Mouse (Mus musculus) cerebellum, adult 2 months (tissue): Measurements from ENCODE around the gene Fbxl13.

ENCODE experiments used
- CTCF ChIP-seq: fragments of 200-500 bp; IDR thresholded peaks from 2 replicates; pipeline ENCODE4 v1.5.1; 2011; ENCODE audit warnings: low read depth, mild to moderate bottlenecking, control low read depth, low read length, moderate library complexity, borderline replicate concordance; ENCODE audit not compliant: insufficient read depth
- POLR2A ChIP-seq: fragments of 200-500 bp; IDR thresholded peaks from 2 replicates; pipeline ENCODE4 v1.6.1; 2011; ENCODE audit warnings: low read length, control low read depth, borderline replicate concordance; ENCODE audit not compliant: insufficient read depth

DNA sequence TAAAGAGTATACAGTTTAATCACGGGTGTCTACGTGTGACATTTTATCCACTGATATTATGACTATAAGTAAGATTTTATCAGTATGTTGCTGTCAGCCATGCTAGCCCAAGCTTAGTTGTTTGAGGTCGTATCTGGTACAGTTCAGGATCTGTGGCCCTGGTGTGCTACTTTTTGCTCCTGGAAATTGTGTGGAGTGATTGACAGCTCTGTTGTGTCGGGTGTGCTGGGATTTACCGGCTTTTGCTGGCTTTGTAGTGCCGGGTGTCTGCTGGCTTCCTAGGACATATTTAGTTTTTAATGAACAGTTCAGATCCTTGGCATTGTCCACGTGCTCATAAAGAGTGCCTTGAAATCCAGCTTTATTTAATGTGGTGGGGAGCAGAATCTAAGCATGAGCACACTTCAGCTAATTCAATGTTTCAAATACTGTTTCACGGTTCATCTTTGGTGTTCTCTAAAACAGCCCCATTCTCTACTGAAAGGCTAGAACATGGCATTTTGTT, 208.9 kb downstream of the Fbxl13 start:
- no peak for TF ChIP-seq CTCF
- TF ChIP-seq POLR2A, result no peak
